Mouse (Mus musculus) mesoderm, embryonic 11.5 days (tissue): ENCODE results near the gene Tesk2.
"Not testable (repeated sequence)": the region's sequence is repeated elsewhere in the genome, so short reads cannot be mapped to it uniquely, and the experiment has no call there.

Experiments used
- DNase-seq: peaks from one replicate; pipeline ENCODE4 v3.0.0-alpha.2; 2012; ENCODE audit warnings: low read depth, low spot score

Tesk2 gene

DNA sequence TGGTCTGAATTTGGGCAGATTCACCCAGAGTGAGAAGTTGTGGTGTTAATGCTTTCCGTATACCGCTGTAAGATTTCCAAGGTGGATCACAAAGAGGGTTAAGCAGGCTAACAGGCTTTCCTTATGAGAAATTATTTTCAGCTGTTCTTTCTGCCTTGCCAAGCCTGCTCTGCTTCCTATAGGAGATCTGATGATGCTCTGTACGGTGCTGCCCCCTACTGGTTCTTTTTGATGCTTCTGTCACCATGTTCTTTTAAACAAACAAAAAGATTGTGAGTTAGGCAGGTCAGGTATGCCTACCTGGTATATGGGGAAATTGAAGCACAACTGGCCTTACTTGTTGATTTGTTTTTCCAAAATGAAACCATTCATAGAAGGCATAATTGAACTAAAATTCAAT is 68.2 kb downstream of the Tesk2 start:
- DNase-seq: peak; percentile 89

- no peak for DNase-seq
Observed at GRCm38 (mm10) chr4:116792453-116792852, 71.7 kb downstream of the Tesk2 start.

- DNase-seq: no peak
Observed at GRCm38 (mm10) chr4:116794273-116794672, 73.5 kb downstream of the Tesk2 start.

GRCm38 (mm10) chr4:116796442-116797110 is 75.8 kb downstream of the Tesk2 start:
- DNase-seq: no peak

DNA sequence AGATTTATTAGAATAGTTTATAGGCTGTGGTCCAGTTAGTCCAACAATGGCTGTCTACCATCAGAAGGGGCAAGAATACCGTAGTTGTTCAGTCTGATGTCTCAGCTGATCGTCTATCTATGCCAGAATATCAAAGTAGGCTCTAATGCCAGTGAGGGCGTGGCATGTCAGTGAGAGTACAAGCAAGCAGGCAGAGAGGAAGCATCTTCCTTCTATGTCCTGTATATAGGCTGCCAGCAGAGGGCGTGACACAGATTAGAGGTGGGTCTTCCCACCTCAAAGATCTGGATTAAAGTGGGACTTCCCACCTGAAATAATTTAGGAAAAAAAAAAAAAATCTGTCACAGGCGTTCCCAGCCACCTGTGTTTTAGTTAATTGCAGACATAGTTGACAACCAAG is 79.2 kb downstream of the Tesk2 start:
- DNase-seq: peak; percentile 41

GRCm38 (mm10) chr4:116807197-116808129 is 86.7 kb downstream of the Tesk2 start, which contains the start of the genes Toe1 and Mutyh:
Gene Toe1, minus strand, starts transcription at chr4:116807640.
Gene Mutyh, plus strand, starts transcription at chr4:116807723.
- peak; percentile 98 for DNase-seq

- DNase-seq: no peak
Observed at GRCm38 (mm10) chr4:116811012-116811411, 90.3 kb downstream of the Tesk2 start.

DNA sequence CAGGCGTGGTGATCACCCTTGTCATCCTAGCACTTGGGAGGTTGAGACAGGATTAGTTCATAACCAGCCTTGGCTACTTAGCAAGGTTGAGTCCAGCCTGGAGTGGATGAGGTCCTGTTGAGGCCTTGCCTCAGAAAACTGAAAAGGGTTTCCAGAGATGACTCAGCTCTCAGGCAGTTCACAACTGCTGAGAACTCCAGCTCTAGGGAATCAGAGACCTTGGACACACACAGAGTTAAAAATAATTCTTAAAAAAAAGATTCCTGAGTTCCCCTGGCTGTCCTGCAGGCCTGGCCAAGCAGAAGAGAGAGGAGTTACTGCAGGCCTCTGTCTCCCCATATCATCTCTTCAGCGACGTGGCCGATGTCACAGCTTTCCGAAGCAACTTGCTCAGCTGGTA is 94.5 kb downstream of the Tesk2 start:
- no peak for DNase-seq

DNA sequence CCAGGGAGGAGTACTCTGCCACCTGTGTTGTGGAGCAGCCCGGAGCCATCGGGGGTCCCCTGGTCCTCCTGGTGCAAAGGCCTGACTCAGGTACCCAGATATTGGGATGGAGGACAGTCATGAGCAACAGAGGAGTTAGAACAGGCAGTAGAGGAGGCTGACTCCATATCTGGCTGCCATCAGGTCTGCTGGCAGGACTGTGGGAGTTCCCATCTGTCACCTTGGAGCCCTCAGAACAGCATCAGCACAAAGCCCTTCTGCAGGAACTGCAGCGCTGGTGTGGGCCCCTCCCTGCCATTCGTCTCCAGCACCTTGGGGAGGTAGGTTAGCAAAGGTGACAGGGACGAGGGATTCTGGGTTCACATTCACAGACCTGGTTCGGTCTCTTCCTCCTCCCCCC is 96.7 kb downstream of the Tesk2 start:
- DNase-seq: no peak

GRCm38 (mm10) chr4:116819968-116820901 is 99.5 kb downstream of the Tesk2 start:
- no peak for DNase-seq

- DNase-seq: peak; percentile 63
Observed at GRCm38 (mm10) chr4:116820902-116821693, 100.3 kb downstream of the Tesk2 start.

DNA sequence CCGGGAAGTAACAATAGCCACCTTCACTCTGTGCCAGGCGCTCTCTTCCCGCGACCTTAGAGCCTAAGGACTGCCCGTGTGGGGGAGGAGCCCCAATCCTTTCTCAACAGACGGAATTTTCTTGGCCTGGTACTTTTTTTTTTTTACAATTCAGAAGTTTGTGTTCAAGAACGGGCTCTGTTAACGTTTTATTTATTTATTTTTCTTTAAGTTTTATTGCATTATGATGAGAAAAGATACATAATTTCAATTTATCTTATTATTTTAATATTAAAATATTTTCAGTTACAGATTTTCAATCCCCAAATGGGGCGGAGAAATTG is 100.9 kb downstream of the Tesk2 start, which contains the start of gene Hpdl:
Hpdl (minus strand) TSS at position 14 of the 323 bp plus-strand sequence.
- no peak for DNase-seq

GRCm38 (mm10) chr4:116824541-116825004 is 103.8 kb downstream of the Tesk2 start:
- DNase-seq: peak; percentile 56

DNA sequence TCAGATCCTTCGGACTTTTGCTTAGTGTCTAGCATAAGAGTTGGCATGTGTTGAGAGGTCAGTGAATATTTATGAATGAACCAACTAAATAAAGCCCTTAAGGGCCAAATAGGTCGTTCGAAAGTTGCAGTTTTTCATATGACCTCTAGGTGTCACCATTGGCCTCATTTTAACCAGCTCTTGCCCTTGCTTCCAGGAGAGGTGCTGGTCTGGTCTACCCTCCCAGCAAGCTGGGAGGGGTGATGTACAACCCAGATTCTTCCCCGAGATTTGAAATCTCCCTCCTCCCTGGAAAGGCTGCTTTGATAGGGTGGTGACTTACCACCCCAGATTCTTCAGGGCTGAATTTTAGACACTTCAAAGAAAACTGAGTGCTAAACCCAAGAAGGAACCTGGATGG is 107.1 kb downstream of the Tesk2 start:
- peak; percentile 88 for DNase-seq

GRCm38 (mm10) chr4:116829364-116830069 is 108.8 kb downstream of the Tesk2 start:
- DNase-seq: no peak

DNA sequence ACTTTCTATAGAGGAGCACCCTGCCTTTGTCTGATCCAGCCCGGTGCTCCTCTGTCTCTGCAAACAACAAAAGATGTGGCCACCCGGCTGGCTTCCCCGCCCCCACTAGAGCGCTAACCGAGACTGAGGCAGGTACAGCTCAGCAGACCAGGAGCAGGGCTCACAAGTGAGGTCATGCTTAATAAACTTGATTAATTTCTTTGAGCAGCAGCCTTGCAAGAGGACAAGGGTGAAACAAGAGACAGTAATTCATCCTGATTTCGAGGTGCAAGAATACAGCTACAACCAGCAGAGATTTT is 109.3 kb downstream of the Tesk2 start:
- peak; percentile 68 for DNase-seq

- DNase-seq: no peak
Observed at GRCm38 (mm10) chr4:116838999-116839398, 118.3 kb downstream of the Tesk2 start.

DNA sequence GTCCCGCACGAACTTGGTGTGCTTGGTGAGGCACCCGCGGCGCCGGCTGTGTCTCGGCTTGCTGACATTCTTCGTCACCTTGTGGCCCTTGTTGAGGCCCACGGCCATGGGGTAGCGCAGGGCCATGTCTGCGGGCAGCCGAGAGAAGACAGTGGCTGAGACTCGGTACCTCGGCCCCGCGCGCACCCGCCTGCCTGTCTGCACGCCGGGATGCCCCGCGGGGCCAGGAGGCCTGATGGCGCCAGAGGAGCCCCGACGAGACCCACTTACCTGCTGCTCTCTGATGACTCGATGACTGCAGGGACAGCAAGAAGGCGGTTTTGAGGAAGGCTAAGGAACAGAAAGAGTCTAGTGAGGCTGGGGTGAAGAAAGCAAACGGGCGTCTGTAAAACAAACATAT is 119.3 kb downstream of the Tesk2 start:
- not testable (repeated sequence) for DNase-seq

DNA sequence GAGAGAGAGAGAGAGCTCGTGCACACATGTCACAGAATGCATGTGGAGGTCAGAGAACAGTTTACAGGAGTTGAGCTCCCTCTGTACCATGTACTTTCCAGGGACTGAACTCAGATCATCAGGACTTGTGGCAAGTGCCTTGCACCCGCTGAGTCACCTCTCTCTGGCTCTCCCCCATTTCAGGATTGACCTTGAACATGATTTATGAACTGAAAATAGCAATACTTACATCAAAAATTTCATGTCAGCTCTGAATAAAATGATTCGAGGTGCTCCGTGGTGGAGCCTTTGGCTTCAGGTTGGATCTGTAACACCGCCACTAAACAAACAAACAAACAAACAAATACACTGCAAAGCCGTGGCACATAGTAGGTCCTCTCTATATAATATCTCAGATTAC is 120.1 kb downstream of the Tesk2 start:
- DNase-seq: no peak

DNA sequence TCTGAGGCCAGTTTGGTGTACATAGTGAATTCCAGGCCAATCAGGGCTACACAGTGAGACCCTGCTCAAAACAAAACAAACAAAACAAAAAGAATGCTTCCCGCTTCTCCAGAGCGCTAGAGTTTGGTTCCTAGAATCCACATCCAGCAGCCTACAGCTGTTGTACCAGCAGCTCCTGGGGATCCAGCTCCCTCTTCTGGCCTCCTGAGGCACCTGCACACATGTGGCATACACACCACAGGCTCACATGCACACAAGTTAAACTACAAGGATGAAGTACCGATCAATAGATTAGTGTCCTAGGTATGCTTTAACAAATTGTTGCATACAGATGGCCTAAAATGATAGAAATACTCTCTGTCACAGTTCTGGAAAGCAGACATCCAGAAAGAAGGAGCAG is 123.6 kb downstream of the Tesk2 start:
- DNase-seq: no peak
